Mouse (Mus musculus): Measurements from ENCODE around the gene Mustn1.

GRCm38 (mm10) chr14:30916516-30916915 is 37.5 kb downstream of the Mustn1 start:
- no peak for TF ChIP-seq POLR2A (IDR thresholded peaks at IDR 0.05; ENCODE audit: insufficient read depth, low read length)
- TF ChIP-seq CTCF (IDR thresholded peaks at IDR 0.05; ENCODE audit: low read depth, low read length), result no peak
